Mouse (Mus musculus) regulatory T cell (primary cell): ENCODE measurements around the gene Gm10295.

Experiments used
- in situ Hi-C: fragments of 300-600 bp; cut with MboI, MseI; formaldehyde crosslinking; loops from one replicate; pipeline ENCODE4 v1.15.1; 2025; ENCODE audit warnings: high pct_unique_total_duplicates

Gm10295 gene

GRCm38 (mm10) chr7:71351364-71351763, at the start of gene Gm10295:
Gene Gm10295 (minus strand): TSS chr7:71351485.
- in situ Hi-C loops = no loop called here

- in situ Hi-C loops = no loop called here
These were observed 49.7 kb upstream of the Gm10295 start for GRCm38 (mm10) chr7:71401032-71401431.

- in situ Hi-C loops = loop anchor here (25.0 kb wide), 1 partner anchor 962 kb away; no protein-coding TSS in a partner anchor
These were observed 48.8 kb upstream of the Gm10295 start for GRCm38 (mm10) chr7:71399891-71400632.

GRCm38 (mm10) chr7:71398959-71399756, 47.9 kb upstream of the Gm10295 start:
- in situ Hi-C loops = loop anchor here (25.0 kb wide), 1 partner anchor 963 kb away; no protein-coding TSS in a partner anchor

- in situ Hi-C loops = loop anchor here (25.0 kb wide), 1 partner anchor 964 kb away; no protein-coding TSS in a partner anchor
These were observed 47.1 kb upstream of the Gm10295 start for GRCm38 (mm10) chr7:71398389-71398788.

- in situ Hi-C loops = loop anchor here (25.0 kb wide), 1 partner anchor 969 kb away; no protein-coding TSS in a partner anchor
These were observed 41.6 kb upstream of the Gm10295 start for GRCm38 (mm10) chr7:71392795-71393341.

GRCm38 (mm10) chr7:71391333-71391732, 40.0 kb upstream of the Gm10295 start:
- in situ Hi-C loops = loop anchor here (25.0 kb wide), 1 partner anchor 971 kb away; no protein-coding TSS in a partner anchor

GRCm38 (mm10) chr7:71390291-71390690, 39.0 kb upstream of the Gm10295 start:
- in situ Hi-C loops = loop anchor here (25.0 kb wide), 1 partner anchor 972 kb away; no protein-coding TSS in a partner anchor

GRCm38 (mm10) chr7:71386050-71386449, 34.8 kb upstream of the Gm10295 start:
- in situ Hi-C loops = loop anchor here (25.0 kb wide), 1 partner anchor 976 kb away; no protein-coding TSS in a partner anchor

GRCm38 (mm10) chr7:71384921-71385320, 33.6 kb upstream of the Gm10295 start:
- in situ Hi-C loops = loop anchor here (25.0 kb wide), 1 partner anchor 977 kb away; no protein-coding TSS in a partner anchor

GRCm38 (mm10) chr7:71383341-71384130, 32.3 kb upstream of the Gm10295 start:
- in situ Hi-C loops = loop anchor here (25.0 kb wide), 1 partner anchor 979 kb away; no protein-coding TSS in a partner anchor

GRCm38 (mm10) chr7:71379826-71380825, 28.8 kb upstream of the Gm10295 start:
- in situ Hi-C loops = loop anchor here (25.0 kb wide), 1 partner anchor 982 kb away; no protein-coding TSS in a partner anchor

- in situ Hi-C loops = loop anchor here (25.0 kb wide), 1 partner anchor 983 kb away; no protein-coding TSS in a partner anchor
These were observed 27.8 kb upstream of the Gm10295 start for GRCm38 (mm10) chr7:71378812-71379760.

- in situ Hi-C loops = loop anchor here (25.0 kb wide), 1 partner anchor 984 kb away; no protein-coding TSS in a partner anchor
These were observed 26.7 kb upstream of the Gm10295 start for GRCm38 (mm10) chr7:71377983-71378382.

GRCm38 (mm10) chr7:71374059-71374458, 22.8 kb upstream of the Gm10295 start:
- in situ Hi-C loops = no loop called here

GRCm38 (mm10) chr7:71371916-71372315, 20.6 kb upstream of the Gm10295 start:
- in situ Hi-C loops = no loop called here

GRCm38 (mm10) chr7:71370746-71371145, 19.5 kb upstream of the Gm10295 start:
- in situ Hi-C loops = no loop called here

- in situ Hi-C loops = no loop called here
These were observed 18.8 kb upstream of the Gm10295 start for GRCm38 (mm10) chr7:71370128-71370527.
